Mouse (Mus musculus): ENCODE data around the gene Tmem45b. TPM values are rescaled to one million over a fixed set of nuclear protein-coding genes. Genes with fewer than 3 reads are reported as not detected.

The Tmem45b gene
- not detected in 2 replicates for polyA plus RNA-seq (2021; fragmentation: Nextera tagmentation)
- long read RNA-seq, experiment 1, result 0 reads
- long read RNA-seq, experiment 2, result 0 reads

GRCm38 (mm10) chr9:31463692-31464474, at the start of gene Tmem45b:
Gene Tmem45b, minus strand, starts transcription at chr9:31464462.

GRCm38 (mm10) chr9:31385947-31386354, 78.3 kb downstream of the Tmem45b start, which contains the start of gene Nfrkb:
Gene Nfrkb, plus strand, starts transcription at chr9:31386192.

Other genes with a start within 250 kb of the Tmem45b start
- gene Prdm10, start 183.9 kb downstream of the Tmem45b start, polyA plus RNA-seq (2021; fragmentation: Nextera tagmentation), result 9.3 and 10.5 TPM in 2 replicates
- gene Nfrkb, start 78.3 kb downstream of the Tmem45b start, polyA plus RNA-seq (2021; fragmentation: Nextera tagmentation), result 9.7 and 9.9 TPM in 2 replicates

All from left cerebral cortex, adult 6 months (tissue).